Mouse (Mus musculus): ENCODE data around the gene Ugt1a9.

Gene Ugt1a9

DNA sequence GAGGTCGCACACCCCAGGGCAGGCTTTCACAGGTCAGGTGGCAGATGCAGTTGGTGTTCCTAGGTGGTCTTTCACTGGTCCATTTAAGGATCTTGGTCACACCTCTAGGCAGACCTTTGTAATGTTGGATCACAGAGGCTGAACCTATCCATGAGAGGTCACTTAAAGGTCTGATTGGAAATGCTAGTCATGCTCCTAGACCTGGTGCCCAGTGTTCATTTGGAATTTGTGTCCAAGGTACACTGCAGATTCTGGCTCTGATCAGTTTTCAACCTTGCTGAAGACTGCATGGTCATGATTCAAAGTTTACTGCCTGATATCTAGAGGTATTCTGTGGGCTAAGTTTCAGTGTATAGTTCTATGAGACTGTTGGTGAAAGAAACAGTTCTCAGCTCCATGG, 109.1 kb downstream of the Ugt1a9 start:
- DNase-seq (ENCODE audit: low read depth, low spot score): no peak

DNA sequence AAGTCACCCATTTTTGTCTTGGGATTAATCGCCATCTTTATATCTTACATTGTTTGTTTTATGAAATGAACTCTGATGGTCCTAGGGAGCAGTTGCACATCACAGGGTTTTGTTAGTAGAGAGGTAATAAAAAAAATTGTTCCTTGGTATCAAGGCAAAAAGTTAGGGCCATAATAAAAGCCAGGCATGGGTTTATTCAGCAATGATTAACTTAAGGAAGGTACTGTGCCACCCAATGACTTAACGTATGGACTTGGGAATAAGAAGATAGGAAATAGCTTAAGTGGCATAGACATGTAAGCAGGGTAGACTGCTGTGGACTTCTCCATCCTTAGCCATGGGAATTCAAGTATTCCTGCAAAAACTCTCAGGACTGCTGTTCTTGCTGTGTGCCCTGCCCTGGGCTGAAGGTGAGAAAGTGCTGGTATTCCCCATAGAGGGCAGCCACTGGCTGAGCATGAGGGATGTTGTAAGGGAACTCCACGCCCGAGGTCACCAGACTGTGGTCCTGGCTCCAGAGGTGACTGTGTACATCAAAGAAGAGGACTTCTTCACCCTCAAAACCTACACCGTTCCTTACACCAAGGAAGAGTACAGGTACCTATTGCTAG, 115.8 kb downstream of the Ugt1a9 start:
- no peak for DNase-seq (ENCODE audit: low read depth, low spot score)

DNA sequence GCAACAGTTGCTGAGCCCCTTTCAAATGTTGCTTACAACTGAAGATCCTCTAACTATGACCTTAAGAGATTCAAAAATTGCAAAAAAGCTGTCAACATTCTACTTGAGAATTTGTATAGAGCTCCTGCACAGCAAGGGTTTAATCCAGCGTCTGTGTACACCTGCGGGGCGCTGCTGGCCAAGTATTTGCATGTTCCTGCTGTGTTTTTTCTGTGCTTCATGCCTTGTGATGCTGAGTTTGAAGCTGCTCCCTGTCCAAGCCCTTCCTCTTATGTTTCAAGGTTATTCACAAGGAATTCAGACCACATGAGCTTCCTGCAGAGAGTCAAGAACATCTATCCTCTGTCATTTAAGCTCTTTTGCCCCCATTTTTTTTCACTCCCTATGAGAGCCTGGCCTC, 121.5 kb downstream of the Ugt1a9 start:
- no peak for DNase-seq (ENCODE audit: low read depth, low spot score)

DNA sequence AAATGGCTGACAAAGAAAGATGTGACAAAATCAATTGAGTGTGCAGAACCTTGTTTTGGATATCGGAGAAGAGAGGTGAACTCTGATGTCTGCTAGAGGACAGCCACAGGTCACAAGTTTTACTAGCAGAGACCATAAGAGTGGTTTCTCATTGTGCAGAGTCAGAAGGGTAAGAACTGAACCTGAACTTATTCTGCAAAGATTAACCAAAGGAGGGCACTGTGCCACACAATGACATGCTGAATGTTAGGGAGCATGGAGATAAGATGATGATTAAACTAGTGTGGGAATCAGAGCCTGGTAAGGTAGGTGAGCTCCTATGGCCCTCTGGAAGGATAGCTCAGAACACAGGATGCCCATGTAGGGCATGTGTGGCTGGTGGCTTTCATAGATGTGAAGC, 125.1 kb downstream of the Ugt1a9 start:
- DNase-seq (ENCODE audit: low read depth, low spot score): no peak

DNA sequence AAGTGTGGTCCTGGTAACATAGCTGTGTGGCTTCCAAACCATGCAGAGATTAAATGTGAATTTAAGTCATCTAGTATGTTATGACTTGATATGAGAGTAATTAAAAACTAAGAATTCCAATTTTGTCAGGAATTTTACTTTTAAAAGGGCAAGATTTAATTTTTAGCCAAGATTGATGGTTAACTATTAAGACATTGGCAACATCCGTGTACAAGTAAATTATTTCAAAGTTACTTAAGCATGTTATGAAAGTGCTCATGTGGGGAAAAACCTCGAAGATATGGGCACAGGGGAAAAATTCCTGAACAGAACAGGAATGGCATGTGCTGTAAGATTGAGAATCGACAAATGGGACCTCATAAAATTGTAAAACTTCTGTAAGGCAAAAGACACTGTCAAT, 126.8 kb downstream of the Ugt1a9 start:
- DNase-seq (ENCODE audit: low read depth, low spot score): no peak

DNA sequence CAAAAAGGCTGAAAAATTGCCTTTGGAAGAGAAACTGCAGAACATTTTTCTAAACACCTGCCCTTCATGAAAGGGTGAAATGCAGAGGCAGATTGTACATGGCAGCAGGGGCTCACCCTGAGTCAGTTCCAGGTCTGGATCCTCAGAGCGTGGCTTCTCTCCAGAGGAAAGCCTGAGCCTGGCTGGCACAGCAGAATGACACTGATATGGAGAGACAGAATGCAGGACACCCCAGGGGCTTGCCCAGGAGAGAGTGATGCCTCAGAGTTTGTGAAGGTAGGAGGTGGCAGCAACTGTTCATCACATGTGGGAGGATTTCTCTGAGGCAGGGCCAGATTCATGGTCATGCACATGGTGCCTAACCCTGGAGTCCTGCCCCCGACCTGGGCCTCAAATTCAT, 129.4 kb downstream of the Ugt1a9 start:
- no peak for DNase-seq (ENCODE audit: low read depth, low spot score)

DNA sequence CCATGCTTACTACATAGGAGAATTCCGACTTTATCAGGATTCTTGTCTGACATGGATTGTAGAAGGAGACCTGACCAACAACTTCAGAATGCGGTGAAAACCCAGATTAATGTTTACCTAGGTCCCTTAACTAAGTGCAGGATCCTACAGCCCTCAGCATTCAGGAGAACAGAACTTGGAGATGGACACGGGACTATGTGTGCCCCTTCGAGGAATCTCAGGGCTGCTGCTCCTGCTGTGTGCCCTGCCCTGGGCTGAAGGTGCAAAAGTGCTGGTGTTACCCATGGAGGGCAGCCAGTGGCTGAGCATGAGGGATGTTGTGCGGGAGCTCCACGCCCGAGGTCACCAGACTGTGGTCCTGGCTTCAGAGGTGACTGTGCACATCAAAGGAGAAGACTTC, 129.9 kb downstream of the Ugt1a9 start, which contains the start of gene Ugt1a2:
Ugt1a2 (plus strand) TSS at position 146 of the 400 bp plus-strand sequence.
- no peak for DNase-seq (ENCODE audit: low read depth, low spot score)

DNA sequence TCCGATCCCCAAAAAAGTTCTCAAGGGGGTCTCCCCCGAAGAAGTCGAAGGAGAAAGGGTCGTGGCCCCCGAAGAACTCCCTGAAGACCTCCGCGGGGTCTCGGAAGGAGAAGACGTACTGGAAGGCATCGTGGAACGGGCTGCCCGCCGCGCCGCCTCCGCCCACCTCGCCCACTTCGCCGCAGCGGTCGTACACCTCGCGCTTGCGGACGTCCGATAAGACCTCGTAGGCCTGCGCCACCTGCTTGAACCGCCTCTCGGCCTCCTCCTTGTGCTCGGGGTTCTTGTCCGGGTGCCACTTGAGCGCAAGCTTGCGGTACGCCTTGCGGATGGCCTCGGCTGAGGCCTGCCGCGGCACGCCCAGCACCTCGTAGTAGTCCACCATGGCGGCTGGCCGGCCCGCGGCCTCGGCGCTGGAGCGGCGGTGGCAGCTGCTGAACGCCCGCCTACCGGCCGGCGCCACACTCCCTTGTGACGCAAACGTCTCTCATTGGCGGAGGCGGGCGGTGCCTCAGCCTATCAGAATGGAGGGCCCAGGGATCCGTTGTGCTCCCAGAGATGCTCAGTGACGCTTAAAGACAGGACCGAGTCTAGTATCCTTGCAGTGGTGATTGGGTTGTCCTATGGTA, 134.8 kb downstream of the Ugt1a9 start, which contains the start of gene Dnajb3:
Dnajb3 (minus strand) TSS at position 489 of the 629 bp plus-strand sequence.
- peak; percentile 89 for DNase-seq (ENCODE audit: low read depth, low spot score)

DNA sequence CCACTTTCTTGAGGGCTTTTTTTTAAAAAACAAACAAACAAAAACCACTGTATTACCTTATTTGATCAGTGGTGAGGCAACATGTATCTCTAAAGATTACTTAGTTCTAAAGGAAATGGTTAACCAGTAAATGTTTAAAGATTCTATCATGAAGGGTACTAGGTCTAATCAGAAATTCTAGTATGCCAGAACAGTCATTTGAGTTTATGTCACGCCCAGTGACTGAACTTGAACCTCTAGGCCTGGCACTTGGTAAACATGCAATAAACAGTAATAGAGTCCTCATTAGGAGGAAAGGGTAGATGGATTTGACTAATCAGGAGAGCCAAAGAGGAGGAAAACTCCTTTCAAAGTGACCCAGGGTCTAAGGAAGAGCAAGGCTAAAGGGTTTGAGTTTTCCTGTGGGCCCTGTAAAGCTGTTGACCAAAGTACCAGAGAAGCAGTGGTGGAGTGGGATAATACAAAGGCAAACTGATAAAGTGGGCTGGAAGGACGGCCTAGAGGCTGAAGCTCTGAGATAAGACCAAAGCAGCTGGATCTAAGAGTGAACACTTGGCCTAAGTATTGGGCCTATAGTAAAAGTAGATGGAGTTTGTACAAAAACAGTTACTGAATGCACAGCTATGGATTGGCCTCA, 136.4 kb downstream of the Ugt1a9 start:
- no peak for DNase-seq (ENCODE audit: low read depth, low spot score)

DNA sequence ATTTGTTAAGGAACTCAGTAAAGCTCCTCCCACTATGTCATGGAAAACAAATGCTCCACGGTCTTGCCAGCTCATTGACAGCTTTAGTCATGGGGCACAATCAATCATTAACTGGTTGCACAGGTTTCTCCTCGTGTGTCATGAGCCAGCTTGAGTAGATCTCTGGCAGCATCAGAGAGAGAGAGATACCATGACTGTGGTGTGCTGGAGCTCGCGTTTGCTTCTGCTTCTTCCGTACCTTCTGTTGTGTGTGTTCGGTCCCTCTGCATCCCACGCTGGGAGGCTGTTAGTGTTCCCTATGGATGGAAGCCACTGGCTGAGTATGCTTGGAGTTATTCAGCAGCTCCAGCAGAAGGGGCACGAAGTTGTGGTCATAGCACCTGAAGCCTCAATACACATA, 141.2 kb downstream of the Ugt1a9 start, which contains the start of gene Ugt1a1:
Ugt1a1 (plus strand) TSS at position 148 of the 400 bp plus-strand sequence.
- no peak for DNase-seq (ENCODE audit: low read depth, low spot score)

DNA sequence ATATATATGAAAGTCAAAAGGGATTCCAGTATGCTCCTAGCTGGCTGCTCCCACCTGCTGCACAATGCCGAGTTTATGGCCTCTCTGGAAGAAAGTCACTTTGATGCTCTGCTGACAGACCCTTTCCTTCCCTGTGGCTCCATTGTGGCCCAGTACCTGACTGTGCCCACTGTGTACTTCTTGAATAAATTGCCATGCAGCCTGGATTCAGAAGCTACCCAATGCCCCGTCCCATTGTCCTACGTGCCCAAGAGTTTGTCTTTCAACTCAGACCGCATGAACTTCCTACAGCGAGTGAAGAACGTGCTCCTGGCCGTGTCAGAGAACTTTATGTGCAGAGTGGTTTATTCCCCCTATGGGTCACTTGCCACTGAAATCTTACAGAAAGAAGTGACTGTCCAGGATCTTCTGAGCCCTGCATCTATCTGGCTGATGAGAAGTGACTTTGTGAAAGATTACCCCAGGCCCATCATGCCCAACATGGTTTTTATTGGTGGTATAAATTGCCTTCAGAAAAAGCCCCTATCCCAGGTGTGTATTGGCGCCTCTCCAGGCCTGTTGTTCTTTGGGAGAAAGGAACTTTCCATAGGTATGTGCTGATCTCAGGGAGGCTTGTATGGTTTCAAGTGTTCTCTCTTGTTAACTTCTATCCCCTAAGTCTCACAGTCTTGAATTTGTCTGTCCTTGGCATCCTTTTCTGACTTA, 141.9 kb downstream of the Ugt1a9 start:
- DNase-seq (ENCODE audit: low read depth, low spot score): no peak

DNA sequence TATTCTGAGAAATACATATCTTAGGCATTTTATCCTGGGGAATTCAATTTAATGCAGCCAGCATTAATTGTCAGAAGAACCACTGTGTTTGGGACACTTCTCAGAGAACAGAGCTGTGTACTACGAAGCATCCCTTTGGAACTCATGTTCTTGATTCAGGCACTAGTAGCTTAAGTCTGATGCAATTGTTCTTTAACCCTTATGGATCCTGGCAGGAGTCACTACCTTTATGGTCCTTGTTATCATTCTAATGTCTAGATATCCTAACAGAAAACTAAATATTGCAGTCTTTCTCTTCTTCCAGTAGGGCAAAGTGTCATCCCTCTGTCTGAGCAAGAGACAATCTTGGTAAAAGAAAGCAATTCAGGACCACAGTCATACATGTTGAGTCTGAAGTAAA, 142.5 kb downstream of the Ugt1a9 start:
- no peak for DNase-seq (ENCODE audit: low read depth, low spot score)

DNA sequence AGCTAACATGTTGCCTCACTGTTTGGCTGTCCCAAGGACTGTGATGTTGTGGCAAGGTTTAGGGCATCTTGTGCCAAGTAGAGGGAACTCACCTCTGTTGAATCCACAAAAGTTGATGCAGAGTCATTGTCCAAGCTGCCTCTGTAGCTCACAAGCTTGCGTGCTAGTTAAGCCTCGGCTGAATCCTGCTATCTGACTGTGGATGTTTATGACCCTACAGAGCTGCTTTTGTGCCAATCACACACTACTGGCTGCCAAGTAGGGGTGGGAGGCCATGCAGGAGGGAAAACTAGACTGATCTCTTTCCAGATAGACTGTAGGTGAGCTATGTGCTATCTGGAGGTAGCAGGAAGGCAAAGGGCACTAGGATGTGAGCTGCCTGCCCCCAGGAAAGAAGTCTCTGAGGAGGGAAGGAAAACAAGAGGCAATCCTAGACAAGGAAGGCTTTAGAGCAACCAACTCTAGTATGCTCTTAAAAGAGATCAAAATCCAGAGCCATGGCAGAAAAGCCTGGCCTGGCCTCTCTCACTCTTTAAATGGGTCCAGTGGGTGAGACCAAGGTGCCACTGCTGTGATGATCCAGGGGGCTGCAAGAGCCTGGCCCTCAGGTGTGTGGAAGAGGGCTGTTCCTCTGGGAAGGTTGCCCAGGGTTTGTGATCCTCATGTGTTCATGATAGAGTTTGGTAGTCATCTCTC, 143.3 kb downstream of the Ugt1a9 start:
- no peak for DNase-seq (ENCODE audit: low read depth, low spot score)

DNA sequence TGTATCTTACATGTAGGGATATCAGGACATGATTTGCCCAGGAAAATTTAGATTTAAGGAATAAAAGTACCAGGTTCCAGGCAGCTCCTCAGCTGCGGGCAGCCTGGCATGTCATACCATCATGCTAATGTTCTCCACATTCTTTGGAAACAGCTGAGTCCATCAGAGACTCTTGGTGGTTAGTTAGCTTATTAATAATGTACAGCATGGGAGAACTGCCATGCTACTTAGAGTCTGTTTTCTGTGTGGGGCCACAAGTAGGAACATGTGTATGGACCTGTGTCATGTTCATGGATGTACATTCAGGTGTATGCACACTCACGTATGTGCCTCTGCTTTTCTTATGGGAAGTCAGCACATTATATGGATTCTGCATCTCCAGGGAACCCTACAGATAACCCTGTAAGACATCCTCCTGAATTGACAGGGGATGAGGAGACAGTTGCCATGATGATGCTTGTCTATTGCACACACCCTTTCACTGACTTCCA, 143.9 kb downstream of the Ugt1a9 start:
- DNase-seq (ENCODE audit: low read depth, low spot score): no peak

DNA sequence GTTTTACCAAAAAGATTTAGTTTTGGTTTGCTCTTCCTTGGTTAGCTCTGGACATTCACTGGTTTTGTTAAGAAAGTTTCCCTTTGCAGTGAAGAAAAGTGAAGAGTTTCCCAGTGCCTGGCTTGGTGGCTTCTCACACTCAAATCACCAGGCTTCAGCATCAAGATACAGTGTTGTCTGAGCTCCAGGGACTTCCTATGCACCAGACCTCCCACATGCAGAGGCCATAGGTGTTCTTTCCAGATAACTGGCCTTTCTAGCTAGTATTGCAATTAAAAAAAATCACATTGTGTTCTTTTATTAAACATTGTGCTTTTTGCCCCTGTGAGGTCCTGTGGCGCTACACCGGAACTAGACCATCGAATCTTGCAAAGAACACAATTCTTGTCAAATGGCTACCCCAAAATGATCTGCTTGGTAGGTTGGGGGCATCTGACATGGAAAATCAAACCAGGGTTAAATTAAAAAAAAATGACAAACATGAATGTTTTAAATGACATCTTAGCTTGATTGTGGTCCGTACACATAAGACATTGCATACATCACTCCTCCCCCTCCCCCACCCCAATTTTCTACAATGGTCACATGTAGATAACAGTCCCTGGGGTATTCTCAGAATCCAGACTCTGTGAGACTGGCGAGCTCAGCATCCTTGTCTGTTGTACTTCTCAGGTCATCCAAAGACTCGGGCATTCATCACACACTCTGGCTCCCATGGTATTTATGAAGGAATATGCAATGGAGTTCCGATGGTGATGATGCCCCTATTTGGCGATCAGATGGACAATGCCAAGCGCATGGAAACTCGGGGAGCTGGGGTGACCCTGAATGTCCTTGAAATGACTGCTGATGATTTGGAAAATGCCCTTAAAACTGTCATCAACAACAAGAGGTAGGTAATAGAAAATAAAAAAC, 145.1 kb downstream of the Ugt1a9 start:
- no peak for DNase-seq (ENCODE audit: low read depth, low spot score)

DNA sequence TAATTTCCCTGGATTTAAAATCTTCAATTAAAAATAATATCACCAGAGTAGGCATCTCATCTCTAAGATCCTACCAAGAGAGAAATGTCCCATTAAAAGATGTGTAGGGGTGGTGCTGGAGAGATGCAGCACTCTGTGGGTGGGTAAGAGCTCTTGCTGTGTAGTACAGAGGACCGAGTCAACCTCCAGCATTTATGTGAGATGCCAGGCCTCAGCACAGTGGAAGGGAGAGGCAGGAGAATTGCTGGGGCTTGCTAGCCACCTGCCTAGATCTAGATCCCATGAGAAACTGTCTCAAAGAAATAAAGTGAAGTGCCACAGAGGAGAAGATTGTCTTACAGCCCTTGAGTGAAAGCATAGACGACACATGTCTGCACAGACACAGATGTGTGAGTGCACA, 146.0 kb downstream of the Ugt1a9 start:
- DNase-seq (ENCODE audit: low read depth, low spot score): no peak

DNA sequence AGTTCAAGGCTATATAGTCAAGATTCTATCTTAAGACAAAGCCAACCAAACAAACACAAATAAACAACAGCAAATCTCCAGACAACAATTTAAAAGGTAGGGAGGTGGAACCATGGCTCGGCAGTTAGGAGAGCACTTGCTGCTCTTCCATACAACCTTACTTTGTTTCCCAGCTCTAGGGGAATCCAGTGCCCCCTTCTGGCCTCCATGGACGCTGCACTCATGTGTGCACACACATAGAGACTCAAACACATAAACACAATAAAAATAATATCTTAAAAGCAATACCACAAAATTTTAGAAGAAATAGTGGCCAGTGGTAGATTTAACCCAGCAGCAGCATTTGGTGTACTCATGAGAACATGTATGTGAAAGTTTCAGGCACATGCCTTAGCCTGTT, 146.5 kb downstream of the Ugt1a9 start:
- no peak for DNase-seq (ENCODE audit: low read depth, low spot score)

DNA sequence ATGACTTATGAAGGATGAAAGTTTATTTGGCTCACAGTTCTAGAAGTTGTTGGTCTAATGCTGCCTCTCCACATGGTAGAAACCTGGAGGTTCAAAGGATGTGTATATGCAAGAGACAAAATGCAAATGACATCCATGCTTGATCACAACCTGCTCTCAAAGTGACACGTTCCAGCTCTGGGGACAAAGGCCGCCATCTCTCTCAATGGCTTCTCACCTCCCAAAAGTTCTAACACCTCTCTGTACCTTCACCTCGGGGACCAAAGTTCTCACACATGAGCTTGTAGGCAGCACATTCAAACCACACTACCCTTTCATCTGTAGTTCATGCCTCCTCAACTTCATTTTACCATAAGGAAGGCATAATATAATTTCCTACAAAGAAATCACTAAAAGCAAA, 147.0 kb downstream of the Ugt1a9 start:
- DNase-seq (ENCODE audit: low read depth, low spot score): no peak

DNA sequence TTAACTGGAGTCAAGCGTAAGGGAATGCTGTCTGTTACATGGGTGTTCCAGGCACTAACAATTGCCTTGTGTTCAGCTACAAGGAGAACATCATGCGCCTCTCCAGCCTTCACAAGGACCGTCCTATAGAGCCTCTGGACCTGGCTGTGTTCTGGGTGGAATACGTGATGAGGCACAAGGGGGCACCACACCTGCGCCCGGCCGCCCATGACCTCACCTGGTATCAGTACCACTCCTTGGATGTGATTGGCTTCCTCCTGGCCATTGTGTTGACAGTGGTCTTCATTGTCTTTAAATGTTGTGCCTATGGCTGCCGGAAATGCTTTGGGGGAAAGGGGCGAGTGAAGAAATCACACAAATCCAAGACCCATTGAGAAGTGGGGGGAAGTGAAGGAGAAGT, 147.5 kb downstream of the Ugt1a9 start:
- no peak for DNase-seq (ENCODE audit: low read depth, low spot score)

DNA sequence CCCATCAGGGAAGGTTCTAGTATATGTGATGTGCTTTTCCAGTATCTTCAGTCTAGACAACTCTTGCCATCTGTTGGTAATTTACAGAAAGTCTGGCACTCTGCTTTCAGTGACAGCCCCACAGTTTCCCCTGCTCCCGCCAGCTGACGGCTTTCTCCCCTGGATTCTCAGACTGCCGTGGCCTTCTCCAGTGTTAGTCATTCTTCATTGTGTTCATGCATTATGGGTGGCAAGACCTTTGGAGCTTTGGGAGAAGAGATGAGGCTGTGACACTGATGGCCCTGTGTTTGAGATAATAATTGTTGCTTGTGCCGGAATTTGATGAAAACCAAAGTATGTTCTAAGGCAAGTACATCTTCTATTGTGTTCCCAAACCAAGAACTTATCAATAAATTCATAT, 148.0 kb downstream of the Ugt1a9 start:
- DNase-seq (ENCODE audit: low read depth, low spot score): no peak

DNA sequence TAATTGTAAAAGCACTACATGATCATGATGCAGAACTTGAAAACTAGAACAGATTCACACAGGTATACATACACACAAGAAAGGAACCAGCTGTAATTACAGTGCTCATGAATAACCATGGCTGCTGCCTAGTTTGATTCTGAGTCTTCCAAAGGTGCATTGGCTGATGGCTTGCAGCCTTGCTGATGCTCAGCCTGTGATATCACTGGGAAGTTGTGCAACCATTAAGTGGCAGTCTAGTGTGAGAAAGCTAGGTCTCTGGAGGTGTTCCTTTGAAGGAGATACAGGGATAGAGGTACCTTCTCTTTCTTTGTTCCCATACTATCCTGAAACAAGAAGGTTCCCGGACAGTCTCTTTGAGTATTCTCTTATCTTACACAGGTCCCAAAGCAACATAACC, 148.5 kb downstream of the Ugt1a9 start:
- no peak for DNase-seq (ENCODE audit: low read depth, low spot score)
